Mouse (Mus musculus) lung, embryonic 15.5 days (tissue): ENCODE measurements around the gene Ms4a5. TPM values are rescaled to one million over a fixed set of nuclear protein-coding genes. Genes with fewer than 3 reads are reported as not detected.
"Not testable (repeated sequence)": the region's sequence is repeated elsewhere in the genome, so short reads cannot be mapped to it uniquely, and the experiment has no call there.

ENCODE experiments used
- ATAC-seq: fragments of 200-750 bp; cut with Nextera tagmentation; 2 replicates; pipeline ENCODE4 v1.8.0; 2017; ENCODE audit warnings: moderate number of reproducible peaks, borderline replicate concordance; ENCODE audit not compliant: low FRiP score, low TSS enrichment; ENCODE audit errors: extremely low read depth
- H3K27ac ChIP-seq: fragments of 300-500 bp; sonication (generic); 2 replicates; pipeline ENCODE4 v1.5.1; 2015; ENCODE audit warnings: moderate library complexity, mild to moderate bottlenecking, inconsistent platforms
- H3K27me3 ChIP-seq: fragments of 300-500 bp; sonication (generic); 2 replicates; pipeline ENCODE4 v1.6.1; 2015; ENCODE audit warnings: inconsistent platforms
- H3K36me3 ChIP-seq: fragments of 300-500 bp; sonication (generic); 2 replicates; pipeline ENCODE4 v1.6.1; 2015; ENCODE audit warnings: inconsistent platforms
- H3K4me1 ChIP-seq: fragments of 300-500 bp; sonication (generic); 2 replicates; pipeline ENCODE4 v1.6.1; 2015; ENCODE audit warnings: inconsistent platforms
- H3K4me2 ChIP-seq: fragments of 300-500 bp; sonication (generic); 2 replicates; pipeline ENCODE4 v1.6.1; 2015; ENCODE audit warnings: inconsistent platforms, mild to moderate bottlenecking, moderate library complexity
- H3K4me3 ChIP-seq: fragments of 300-500 bp; sonication (generic); 2 replicates; pipeline ENCODE4 v1.5.1; 2015; ENCODE audit warnings: mild to moderate bottlenecking, inconsistent platforms
- H3K9ac ChIP-seq: fragments of 300-500 bp; sonication (generic); 2 replicates; pipeline ENCODE4 v1.6.1; 2015; ENCODE audit warnings: inconsistent platforms
- H3K9me3 ChIP-seq: fragments of 300-500 bp; sonication (generic); 2 replicates; pipeline ENCODE4 v1.6.1; 2016; ENCODE audit warnings: inconsistent platforms
- WGBS: fragments of 180-500 bp; shearing (Covaris S2); methylation state at CpG from one replicate; pipeline ENCODE4 v1.1.7; 2015; 5-methylcytosine and 5-hydroxymethylcytosine counted together
- polyA plus RNA-seq: library from polyadenylated mRNA; unstranded; fragments of >200 nt; fragmentation: Nextera tagmentation; extraction: Ambion mirVana; gene quantifications from 2 replicates; pipeline ENCODE4 v1.2.1, GENCODE M21; 2015

Gene Ms4a5
- polyA plus RNA-seq, 1 experiment from 2014 or later: not detected

GRCm38 (mm10) chr19:11266052-11266845 is 17.4 kb downstream of the Ms4a5 start, which contains the start of gene Ms4a1:
Gene Ms4a1 (minus strand): TSS chr19:11266241.
- Histone ChIP-seq H3K4me2 (no peak within 1 kb of the TSS), H3K27ac (no peak within 1 kb of the TSS), H3K4me3 (no peak within 1 kb of the TSS), H3K9me3 (no peaks in the 10 kb centered on the region), H3K4me1 (no peaks in the 10 kb centered on the region), H3K27me3 (no peaks in the 10 kb centered on the region), H3K9ac (no peak within 1 kb of the TSS), H3K36me3 (no peaks in the 10 kb centered on the region)
- no peak for ATAC-seq
- WGBS: 76% methylated on average over 8 of the region's 8 CpGs

DNA sequence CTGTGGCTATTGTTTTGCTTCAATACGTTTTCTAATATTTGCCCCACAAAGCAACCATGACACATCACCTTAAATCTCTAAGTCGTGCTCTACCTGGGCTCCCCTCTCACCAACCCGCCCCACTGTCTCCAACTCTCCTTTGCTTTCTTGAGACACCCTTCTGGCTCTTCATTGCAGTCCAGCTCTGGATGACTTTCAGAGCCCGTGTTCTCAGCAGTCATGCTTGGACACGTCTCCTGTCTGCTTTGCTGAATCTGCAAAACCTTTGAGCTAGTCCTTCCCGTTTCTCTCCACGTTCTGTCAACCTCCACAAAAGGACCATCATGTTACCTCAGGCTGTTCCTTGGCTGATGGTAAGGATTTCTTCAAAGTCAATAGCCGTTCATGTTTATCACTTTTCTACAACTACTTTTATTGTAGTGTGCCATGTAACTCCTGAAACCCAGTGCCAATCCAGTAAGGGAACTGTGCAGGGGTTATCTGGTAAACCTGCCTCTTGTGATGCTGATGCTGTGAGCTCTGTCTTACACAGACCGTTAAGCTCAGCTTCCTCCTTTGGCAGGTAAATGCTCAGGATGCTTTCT is 19.0 kb downstream of the Ms4a5 start:
- H3K27ac ChIP-seq: no peak overlapping the region
- WGBS: 79% methylated on average over 9 of the region's 9 CpGs
- no peak overlapping the region for H3K9ac ChIP-seq
- H3K27me3 ChIP-seq: no peaks in the 10 kb centered on the region
- no peak overlapping the region for H3K4me3 ChIP-seq
- H3K4me1 ChIP-seq: no peaks in the 10 kb centered on the region
- no peaks in the 10 kb centered on the region for H3K36me3 ChIP-seq
- H3K4me2 ChIP-seq: no peak overlapping the region
- no peaks in the 10 kb centered on the region for H3K9me3 ChIP-seq
- no peak for ATAC-seq

DNA sequence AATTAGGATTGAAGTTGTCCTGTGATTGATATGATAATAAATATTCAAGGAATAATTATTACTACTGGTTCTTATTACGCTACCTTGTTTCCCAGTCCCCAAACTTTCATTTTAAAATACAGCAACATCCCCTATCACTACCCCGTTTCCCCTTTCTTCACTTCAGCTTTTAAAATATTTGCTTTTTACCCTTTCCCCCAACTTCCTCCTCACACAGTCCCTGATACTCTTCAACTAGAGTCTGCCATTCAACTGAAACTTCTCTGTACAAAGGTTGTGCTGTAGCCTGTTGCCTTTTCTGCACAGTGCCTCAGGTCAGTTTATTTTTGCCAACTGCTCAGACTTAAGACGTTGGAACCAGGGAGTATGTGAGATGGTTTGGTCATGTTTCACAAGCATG is 20.1 kb downstream of the Ms4a5 start:
- 75% methylated on average over 3 of the region's 3 CpGs for WGBS
- Histone ChIP-seq H3K4me2 (no peak overlapping the region), H3K36me3 (no peaks in the 10 kb centered on the region), H3K4me3 (no peak overlapping the region), H3K9ac (no peak overlapping the region), H3K4me1 (no peaks in the 10 kb centered on the region), H3K27me3 (no peaks in the 10 kb centered on the region), H3K9me3 (no peaks in the 10 kb centered on the region), H3K27ac (no peak overlapping the region)
- no peak for ATAC-seq

- not testable (repeated sequence) for H3K9me3 ChIP-seq, H3K36me3 ChIP-seq, H3K27me3 ChIP-seq, H3K4me3 ChIP-seq, H3K27ac ChIP-seq, ATAC-seq, H3K9ac ChIP-seq, H3K4me2 ChIP-seq, H3K4me1 ChIP-seq
- 70% methylated on average over 4 of the region's 4 CpGs for WGBS
These were observed 20.7 kb downstream of the Ms4a5 start for GRCm38 (mm10) chr19:11262932-11263331.

- Histone ChIP-seq H3K4me1 (no peaks in the 10 kb centered on the region), H3K27ac (no peak overlapping the region), H3K4me3 (no peak overlapping the region), H3K9me3 (no peaks in the 10 kb centered on the region), H3K9ac (no peak overlapping the region), H3K27me3 (no peaks in the 10 kb centered on the region), H3K4me2 (no peak overlapping the region), H3K36me3 (no peaks in the 10 kb centered on the region)
- WGBS: 70% methylated on average over 2 of the region's 2 CpGs
- no peak for ATAC-seq
These were observed 22.2 kb downstream of the Ms4a5 start for GRCm38 (mm10) chr19:11261522-11261921.

DNA sequence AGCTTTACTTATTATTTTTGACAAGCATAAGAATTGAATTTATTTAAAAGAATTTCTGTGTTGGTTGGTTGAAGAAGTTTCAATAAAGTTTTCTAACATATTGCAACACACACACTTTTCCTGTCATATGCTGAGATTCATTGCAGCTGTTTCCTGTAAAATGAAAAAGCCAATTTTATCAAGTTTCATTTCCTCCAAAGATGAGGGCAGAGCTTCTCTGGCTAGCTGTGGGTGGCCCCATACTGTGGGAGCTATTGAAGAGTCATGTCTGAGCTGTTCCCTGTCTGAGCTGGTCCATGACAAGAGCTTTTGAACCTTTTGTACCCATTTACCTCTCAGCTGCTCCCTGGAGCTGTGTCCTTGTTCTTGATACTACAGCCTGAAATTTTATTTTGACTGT is 39.4 kb downstream of the Ms4a5 start:
- Histone ChIP-seq H3K9me3 (no peaks in the 10 kb centered on the region), H3K36me3 (no peaks in the 10 kb centered on the region), H3K4me1 (no peaks in the 10 kb centered on the region), H3K4me2 (no peak overlapping the region), H3K27ac (no peak overlapping the region), H3K9ac (no peak overlapping the region), H3K4me3 (no peak overlapping the region), H3K27me3 (no peaks in the 10 kb centered on the region)
- ATAC-seq: no peak

- no peak overlapping the region for H3K27ac ChIP-seq
- H3K4me2 ChIP-seq: no peak overlapping the region
- WGBS: 56% methylated on average over 5 of the region's 5 CpGs
- H3K36me3 ChIP-seq: no peaks in the 10 kb centered on the region
- H3K4me1 ChIP-seq: no peaks in the 10 kb centered on the region
- no peak for ATAC-seq
- no peak overlapping the region for H3K4me3 ChIP-seq
- no peak overlapping the region for H3K9ac ChIP-seq
- H3K9me3 ChIP-seq: no peaks in the 10 kb centered on the region
- H3K27me3 ChIP-seq: no peaks in the 10 kb centered on the region
These were observed 41.1 kb downstream of the Ms4a5 start for GRCm38 (mm10) chr19:11242560-11242959.

DNA sequence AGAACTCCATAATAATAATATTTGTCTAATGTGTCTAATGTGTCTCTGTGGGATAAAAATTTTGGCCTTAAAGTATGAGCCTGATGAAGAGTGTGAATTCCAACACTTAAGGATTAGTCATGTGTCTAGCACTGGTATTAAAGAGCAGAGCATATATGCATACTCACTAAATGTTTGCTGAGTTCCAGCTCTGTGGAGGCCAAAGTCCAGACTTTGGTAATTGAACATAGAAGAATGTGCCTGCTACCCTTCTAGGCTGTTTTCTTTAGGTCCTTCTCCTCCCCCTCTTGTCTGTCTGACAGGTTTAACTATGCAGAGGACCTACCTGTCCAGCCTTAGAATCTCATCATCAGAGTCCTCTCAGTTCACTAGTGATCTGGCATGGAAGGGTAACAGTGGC is 47.9 kb downstream of the Ms4a5 start:
- Histone ChIP-seq H3K36me3 (no peaks in the 10 kb centered on the region), H3K4me2 (no peak overlapping the region), H3K9ac (no peak overlapping the region), H3K9me3 (no peaks in the 10 kb centered on the region), H3K4me1 (no peaks in the 10 kb centered on the region), H3K27me3 (no peaks in the 10 kb centered on the region), H3K27ac (no peak overlapping the region), H3K4me3 (no peak overlapping the region)
- no peak for ATAC-seq

DNA sequence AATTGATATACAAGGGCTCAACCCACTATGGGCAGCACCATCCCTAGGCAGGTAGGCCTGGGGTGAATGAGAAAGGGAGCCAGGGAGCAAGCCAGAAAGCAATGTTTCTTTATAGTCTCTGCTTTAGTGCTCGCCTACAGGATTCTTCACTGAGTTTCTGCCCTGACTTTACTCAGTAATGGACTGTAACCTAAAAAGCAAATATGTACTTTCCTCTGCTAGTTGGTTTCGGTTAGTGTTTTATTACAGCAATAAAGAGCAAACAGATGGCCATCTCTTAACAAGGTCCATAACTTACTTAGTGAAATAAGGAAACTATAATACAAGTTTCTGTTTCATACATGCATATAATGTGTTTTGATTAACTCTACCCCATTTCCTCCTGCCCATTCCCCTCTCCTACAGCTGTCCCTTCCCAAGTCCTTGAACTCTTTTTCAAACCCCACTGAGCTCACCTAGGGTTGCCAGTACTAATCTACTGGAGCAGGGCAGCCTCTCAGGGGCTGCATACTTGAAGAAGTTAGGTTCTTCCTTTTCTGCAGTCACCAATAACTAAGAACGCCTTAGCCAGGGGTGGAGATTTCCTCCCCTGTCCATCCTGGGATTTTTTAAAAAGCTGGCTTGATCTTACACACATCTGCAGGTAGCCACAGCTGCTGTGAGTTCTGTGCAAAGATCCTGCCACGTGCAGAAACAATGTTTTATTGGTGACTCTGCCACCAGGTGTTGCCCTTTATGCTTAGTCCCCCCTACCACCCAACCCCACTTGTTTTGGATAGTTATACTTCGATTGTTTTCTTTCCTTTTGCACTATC is 48.5 kb downstream of the Ms4a5 start:
- Histone ChIP-seq H3K9me3 (no peaks in the 10 kb centered on the region), H3K4me2 (no peak overlapping the region), H3K27me3 (no peaks in the 10 kb centered on the region), H3K9ac (no peak overlapping the region), H3K36me3 (no peaks in the 10 kb centered on the region), H3K4me3 (no peak overlapping the region), H3K27ac (no peak overlapping the region), H3K4me1 (no peaks in the 10 kb centered on the region)
- 56% methylated on average over 5 of the region's 5 CpGs for WGBS
- no peak for ATAC-seq

DNA sequence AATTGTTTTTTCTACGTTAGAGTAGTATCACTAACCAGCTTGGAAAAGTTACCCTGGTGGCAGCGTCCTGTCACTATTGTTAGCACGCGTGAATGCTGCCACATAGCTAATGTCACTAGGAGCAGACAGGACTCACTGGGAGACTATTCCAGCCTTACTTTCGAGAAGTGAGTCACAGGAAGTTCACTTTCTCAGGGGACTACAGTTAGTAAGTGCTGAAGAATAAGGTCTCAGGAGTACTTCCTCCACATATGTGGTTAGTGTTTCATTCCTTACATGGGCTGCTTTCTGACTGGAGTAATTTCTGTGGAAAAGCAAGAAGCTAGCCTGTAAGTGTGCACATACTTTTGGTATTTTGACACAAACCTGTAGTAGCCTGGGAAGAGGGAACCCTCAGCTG is 49.4 kb downstream of the Ms4a5 start:
- 71% methylated on average over 5 of the region's 5 CpGs for WGBS
- Histone ChIP-seq H3K36me3 (no peaks in the 10 kb centered on the region), H3K4me2 (no peak overlapping the region), H3K4me3 (no peak overlapping the region), H3K9me3 (no peaks in the 10 kb centered on the region), H3K27ac (no peak overlapping the region), H3K27me3 (no peaks in the 10 kb centered on the region), H3K9ac (no peak overlapping the region), H3K4me1 (no peaks in the 10 kb centered on the region)
- no peak for ATAC-seq

- no peak for ATAC-seq
- Histone ChIP-seq H3K4me1 (no peaks in the 10 kb centered on the region), H3K27me3 (no peaks in the 10 kb centered on the region), H3K4me2 (no peak within 1 kb of the TSS), H3K4me3 (no peak within 1 kb of the TSS), H3K9ac (no peak within 1 kb of the TSS), H3K36me3 (no peaks in the 10 kb centered on the region), H3K27ac (no peak within 1 kb of the TSS), H3K9me3 (no peaks in the 10 kb centered on the region)
- 47% methylated on average over 5 of the region's 5 CpGs for WGBS
These were observed 51.3 kb downstream of the Ms4a5 start, which contains the start of gene Ms4a12 for GRCm38 (mm10) chr19:11232348-11232747. Gene Ms4a12 (minus strand): TSS chr19:11232448.
